Mouse (Mus musculus): ENCODE measurements around the gene Foxi1.

Foxi1 gene

DNA sequence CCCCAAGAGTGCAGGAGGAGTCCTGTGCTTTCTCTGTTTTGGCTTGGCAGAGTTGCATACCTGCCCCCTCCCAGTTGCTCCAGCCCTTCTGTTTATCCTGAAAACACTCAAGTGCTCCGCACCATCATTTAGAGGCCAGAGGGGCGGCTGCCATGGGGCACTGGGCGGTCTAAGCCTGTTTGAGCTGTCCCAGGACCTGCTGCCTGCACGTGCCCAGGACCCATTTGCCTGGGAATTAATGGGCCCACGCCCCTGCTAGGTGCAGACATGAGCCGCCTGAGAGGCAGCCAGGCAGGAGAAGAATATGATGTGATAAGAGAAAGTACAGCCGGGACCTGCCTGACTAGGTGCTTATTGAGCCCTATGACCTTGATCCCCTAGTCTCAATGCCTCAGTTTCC lies 52.7 kb downstream of the Foxi1 start:
- no peak for DNase-seq
